Mouse (Mus musculus): ENCODE data around the gene Zfp740.

Gene Zfp740

GRCm38 (mm10) chr15:102248812-102249191, 45.8 kb downstream of the Zfp740 start:
- DNase-seq (ENCODE audit: low spot score) = no peak

GRCm38 (mm10) chr15:102249251-102249691, 46.2 kb downstream of the Zfp740 start:
- DNase-seq (ENCODE audit: low spot score) = no peak

GRCm38 (mm10) chr15:102249967-102250366, 46.9 kb downstream of the Zfp740 start:
- no peak for DNase-seq (ENCODE audit: low spot score)

- no peak for DNase-seq (ENCODE audit: low spot score)
These were observed 47.5 kb downstream of the Zfp740 start for GRCm38 (mm10) chr15:102250521-102250920.

- DNase-seq (ENCODE audit: low spot score) = no peak
These were observed 52.7 kb downstream of the Zfp740 start for GRCm38 (mm10) chr15:102255547-102256255.

- no peak for DNase-seq (ENCODE audit: low spot score)
These were observed 53.6 kb downstream of the Zfp740 start for GRCm38 (mm10) chr15:102256431-102257201.

GRCm38 (mm10) chr15:102257202-102258075, 54.4 kb downstream of the Zfp740 start, which contains the start of gene Rarg:
Gene Rarg (minus strand): TSS chr15:102257517.
- DNase-seq (ENCODE audit: low spot score) = peak; percentile 32

- DNase-seq (ENCODE audit: low spot score) = no peak
These were observed 55.0 kb downstream of the Zfp740 start for GRCm38 (mm10) chr15:102258076-102258470.

- DNase-seq (ENCODE audit: low spot score) = no peak
These were observed 55.7 kb downstream of the Zfp740 start for GRCm38 (mm10) chr15:102258581-102259253.

- no peak for DNase-seq (ENCODE audit: low spot score)
These were observed 59.5 kb downstream of the Zfp740 start for GRCm38 (mm10) chr15:102262582-102262981.

GRCm38 (mm10) chr15:102263037-102263436, 60.0 kb downstream of the Zfp740 start:
- DNase-seq (ENCODE audit: low spot score) = peak; percentile 77
